Mouse (Mus musculus) liver, postnatal 0 days (tissue): ENCODE measurements at regions not wholly inside any gene's neighbourhood (a gene's known extent, or its start where the extent isn't known, plus 50 kb on each side); places are given as distances from the start of the nearest gene placed in this dataset.

Experiments
- CTCF ChIP-seq: sonication (generic); IDR thresholded peaks from 2 replicates; pipeline ENCODE4 v1.5.1; 2016; ENCODE audit warnings: antibody characterized with exemption, low read depth
- EP300 ChIP-seq: IDR thresholded peaks from 2 replicates; pipeline ENCODE4 v1.6.1; 2016; ENCODE audit warnings: antibody characterized with exemption, low read depth, mild to moderate bottlenecking

- TF ChIP-seq CTCF (no peak), EP300 (no peak)
Measured at GRCm38 (mm10) chr2:137560366-137560765, 443.9 kb upstream of the Jag1 start.
